Mouse (Mus musculus) retina, embryonic 14.5 days (tissue): ENCODE data around the gene Ubn2.
"Not testable (repeated sequence)": the region's sequence is repeated elsewhere in the genome, so short reads cannot be mapped to it uniquely, and the experiment has no call there.

ENCODE experiments used
- DNase-seq: peaks from one replicate; pipeline ENCODE4 v3.0.0-alpha.2; 2015; ENCODE audit warnings: low spot score

Ubn2 gene

GRCm38 (mm10) chr6:38433261-38434033, at the start of gene Ubn2:
Ubn2 (plus strand) TSS chr6:38433950.
- peak; percentile 100 for DNase-seq

- peak; percentile 68 for DNase-seq
Observed at GRCm38 (mm10) chr6:38389671-38390070, 44.1 kb upstream of the Ubn2 start.

- not testable (repeated sequence) for DNase-seq
Observed at GRCm38 (mm10) chr6:38432457-38432856, 1.3 kb upstream of the Ubn2 start.

- DNase-seq = peak; percentile 69
Observed at GRCm38 (mm10) chr6:38434055-38435023, 589 bp downstream of the Ubn2 start.

GRCm38 (mm10) chr6:38443842-38444241, 10.1 kb downstream of the Ubn2 start:
- DNase-seq = no peak

- no peak for DNase-seq
Observed at GRCm38 (mm10) chr6:38448295-38448694, 14.5 kb downstream of the Ubn2 start.

- DNase-seq = no peak
Observed at GRCm38 (mm10) chr6:38453049-38453448, 19.3 kb downstream of the Ubn2 start.

- DNase-seq = not testable (repeated sequence)
Observed at GRCm38 (mm10) chr6:38456425-38456824, 22.7 kb downstream of the Ubn2 start.

GRCm38 (mm10) chr6:38458075-38458474, 24.3 kb downstream of the Ubn2 start:
- no peak for DNase-seq

GRCm38 (mm10) chr6:38469591-38469990, 35.8 kb downstream of the Ubn2 start:
- DNase-seq = peak; percentile 3

GRCm38 (mm10) chr6:38481694-38482371, 48.1 kb downstream of the Ubn2 start:
- DNase-seq = peak; percentile 63

GRCm38 (mm10) chr6:38492550-38492949, 58.8 kb downstream of the Ubn2 start:
- peak; percentile 66 for DNase-seq

GRCm38 (mm10) chr6:38495641-38496040, 61.9 kb downstream of the Ubn2 start:
- peak; percentile 3 for DNase-seq

GRCm38 (mm10) chr6:38512096-38512495, 78.3 kb downstream of the Ubn2 start:
- DNase-seq = no peak

GRCm38 (mm10) chr6:38512830-38513229, 79.1 kb downstream of the Ubn2 start:
- DNase-seq = no peak

GRCm38 (mm10) chr6:38515201-38515600, 81.5 kb downstream of the Ubn2 start:
- no peak for DNase-seq

GRCm38 (mm10) chr6:38523851-38524250, 90.1 kb downstream of the Ubn2 start:
- DNase-seq = no peak

GRCm38 (mm10) chr6:38531211-38531820, 97.6 kb downstream of the Ubn2 start:
- peak; percentile 52 for DNase-seq

- DNase-seq = no peak
Observed at GRCm38 (mm10) chr6:38532500-38533420, 99.0 kb downstream of the Ubn2 start.
